Mouse (Mus musculus) hindbrain, embryonic 13.5 days (tissue): ENCODE measurements around the gene Zfp804b. TPM values are rescaled to one million over a fixed set of nuclear protein-coding genes. Genes with fewer than 3 reads are reported as not detected.
"Not testable (repeated sequence)": the region's sequence is repeated elsewhere in the genome, so short reads cannot be mapped to it uniquely, and the experiment has no call there.

Experiments
- ATAC-seq: fragments of 200-750 bp; cut with Nextera tagmentation; 2 replicates; pipeline ENCODE4 v1.8.0; 2017; ENCODE audit warnings: moderate TSS enrichment; ENCODE audit not compliant: low FRiP score
- H3K27ac ChIP-seq: fragments of 300-500 bp; sonication (generic); 2 replicates; pipeline ENCODE4 v1.5.1; 2015; ENCODE audit warnings: inconsistent platforms, mild to moderate bottlenecking, moderate library complexity
- H3K27me3 ChIP-seq: fragments of 300-500 bp; sonication (generic); 2 replicates; pipeline ENCODE4 v1.6.1; 2015; ENCODE audit warnings: mild to moderate bottlenecking, inconsistent platforms
- H3K36me3 ChIP-seq: fragments of 300-500 bp; sonication (generic); 2 replicates; pipeline ENCODE4 v1.6.1; 2015; ENCODE audit warnings: mild to moderate bottlenecking, inconsistent platforms
- H3K4me1 ChIP-seq: fragments of 300-500 bp; sonication (generic); replicated peaks from 2 replicates; pipeline ENCODE4 v1.6.1; 2015; ENCODE audit warnings: inconsistent platforms
- H3K4me2 ChIP-seq: fragments of 300-500 bp; sonication (generic); 2 replicates; pipeline ENCODE4 v1.6.1; 2015; ENCODE audit warnings: inconsistent platforms, mild to moderate bottlenecking, moderate library complexity
- H3K4me3 ChIP-seq: fragments of 300-500 bp; sonication (generic); 2 replicates; pipeline ENCODE4 v1.5.1; 2015; ENCODE audit warnings: mild to moderate bottlenecking, inconsistent platforms
- H3K9ac ChIP-seq: fragments of 300-500 bp; sonication (generic); 2 replicates; pipeline ENCODE4 v1.6.1; 2015; ENCODE audit warnings: mild to moderate bottlenecking, inconsistent platforms
- H3K9me3 ChIP-seq: fragments of 300-500 bp; sonication (generic); 2 replicates; pipeline ENCODE4 v1.6.1; 2016; ENCODE audit warnings: inconsistent platforms
- WGBS: fragments of 180-500 bp; shearing (Covaris S2); methylation state at CpG from one replicate; pipeline ENCODE4 v1.1.7; 2015; 5-methylcytosine and 5-hydroxymethylcytosine counted together
- polyA plus RNA-seq: library from polyadenylated mRNA; unstranded; fragments of >200 nt; fragmentation: Nextera tagmentation; extraction: Ambion mirVana; gene quantifications from 2 replicates; pipeline ENCODE4 v1.2.1, GENCODE M21; 2015

Gene Zfp804b
- 1.4 and 1.9 TPM in 2 replicates for polyA plus RNA-seq

- WGBS: under 1% methylated on average over 50 of the region's 50 CpGs
- ATAC-seq: peak; percentile 95
- peak within 1 kb of the TSS; percentile 74 for H3K9ac ChIP-seq
- peak within 1 kb of the TSS; percentile 92 for H3K4me2 ChIP-seq
- H3K27me3 ChIP-seq: no peaks in the 10 kb centered on the region
- peak within 1 kb of the TSS; percentile 68 for H3K4me3 ChIP-seq
- H3K9me3 ChIP-seq: no peaks in the 10 kb centered on the region
- no peaks in the 10 kb centered on the region for H3K36me3 ChIP-seq
- H3K27ac ChIP-seq: peak within 1 kb of the TSS; percentile 58
- H3K4me1 ChIP-seq: 0 out of 2 replicates have a peak, but pooled peaks cover 10% of the 10 kb centered on the region
Measured at GRCm38 (mm10) chr5:7344145-7345010, at the start of gene Zfp804b. Gene Zfp804b (minus strand): TSS chr5:7344756.

GRCm38 (mm10) chr5:7364616-7365015 lies 20.1 kb upstream of the Zfp804b start:
- not testable (repeated sequence) for H3K9me3 ChIP-seq, H3K36me3 ChIP-seq, H3K9ac ChIP-seq, H3K4me1 ChIP-seq, H3K4me3 ChIP-seq, ATAC-seq, H3K27ac ChIP-seq, H3K27me3 ChIP-seq, H3K4me2 ChIP-seq
- 93% methylated on average over 1 of the region's 1 CpGs for WGBS

GRCm38 (mm10) chr5:7345011-7345389 lies 444 bp upstream of the Zfp804b start:
- peak; percentile 67 for ATAC-seq
- H3K27ac ChIP-seq: peak overlapping the region; percentile 58
- under 1% methylated on average over 11 of the region's 11 CpGs for WGBS

GRCm38 (mm10) chr5:7325594-7325993 lies 19.0 kb downstream of the Zfp804b start:
- Histone ChIP-seq H3K27me3 (no peaks in the 10 kb centered on the region), H3K27ac (no peak overlapping the region), H3K4me2 (no peak overlapping the region), H3K9me3 (no peaks in the 10 kb centered on the region), H3K4me3 (no peak overlapping the region), H3K36me3 (no peaks in the 10 kb centered on the region), H3K9ac (no peak overlapping the region), H3K4me1 (no peaks in the 10 kb centered on the region; the same call in none of the 2 replicates)
- 66% methylated on average over 4 of the region's 4 CpGs for WGBS
- ATAC-seq: peak; percentile 54; the same call in 1 of the 2 replicates

More at GRCm38 (mm10) chr5:7345011-7345389, 444 bp upstream of the Zfp804b start:
- 0 out of 2 replicates have a peak, but pooled peaks cover 10% of the 10 kb centered on the region for H3K4me1 ChIP-seq
- no peaks in the 10 kb centered on the region for H3K36me3 ChIP-seq
- H3K27me3 ChIP-seq: no peaks in the 10 kb centered on the region
- peak overlapping the region; percentile 68 for H3K4me3 ChIP-seq
- H3K4me2 ChIP-seq: peak overlapping the region; percentile 92
- H3K9ac ChIP-seq: peak overlapping the region; percentile 74
- no peaks in the 10 kb centered on the region for H3K9me3 ChIP-seq

- no peak within 1 kb of the TSS for H3K4me3 ChIP-seq
- H3K4me2 ChIP-seq: no peak within 1 kb of the TSS
- no peaks in the 10 kb centered on the region for H3K27me3 ChIP-seq
- no peak within 1 kb of the TSS for H3K27ac ChIP-seq
- no peak within 1 kb of the TSS for H3K9ac ChIP-seq
- no peak for ATAC-seq
- H3K9me3 ChIP-seq: no peaks in the 10 kb centered on the region
- WGBS: 93% methylated on average over 1 of the region's 1 CpGs
- H3K36me3 ChIP-seq: no peaks in the 10 kb centered on the region
- H3K4me1 ChIP-seq: 0 out of 2 replicates have a peak, but pooled peaks cover 4% of the 10 kb centered on the region
Measured at GRCm38 (mm10) chr5:7303819-7304218, 40.7 kb downstream of the Zfp804b start, which contains the start of gene Tex47. Gene Tex47 (plus strand): TSS chr5:7304119.

GRCm38 (mm10) chr5:7302969-7303368 lies 41.6 kb downstream of the Zfp804b start:
- Histone ChIP-seq H3K4me1 (0 out of 2 replicates have a peak, but pooled peaks cover 4% of the 10 kb centered on the region), H3K4me3 (no peak overlapping the region), H3K27ac (no peak overlapping the region), H3K9me3 (no peaks in the 10 kb centered on the region), H3K9ac (no peak overlapping the region), H3K27me3 (no peaks in the 10 kb centered on the region), H3K36me3 (no peaks in the 10 kb centered on the region), H3K4me2 (no peak overlapping the region)
- no peak for ATAC-seq
- 55% methylated on average over 1 of the region's 1 CpGs for WGBS

- Histone ChIP-seq H3K36me3 (no peaks in the 10 kb centered on the region), H3K9me3 (no peaks in the 10 kb centered on the region), H3K27me3 (no peaks in the 10 kb centered on the region), H3K4me3 (no peak overlapping the region), H3K9ac (no peak overlapping the region), H3K4me1 (no peaks in the 10 kb centered on the region), H3K27ac (no peak overlapping the region), H3K4me2 (no peak overlapping the region)
- WGBS: 96% methylated on average over 1 of the region's 1 CpGs
- ATAC-seq: no peak
Measured at GRCm38 (mm10) chr5:7284336-7284735, 60.2 kb downstream of the Zfp804b start.

- 93% methylated on average over 7 of the region's 7 CpGs for WGBS
Measured at GRCm38 (mm10) chr5:7276659-7277455, 67.7 kb downstream of the Zfp804b start.

GRCm38 (mm10) chr5:7177589-7177988 lies 167.0 kb downstream of the Zfp804b start:
- H3K4me1 ChIP-seq: no peaks in the 10 kb centered on the region
- no peaks in the 10 kb centered on the region for H3K27me3 ChIP-seq
- H3K36me3 ChIP-seq: no peaks in the 10 kb centered on the region
- H3K27ac ChIP-seq: no peak overlapping the region
- H3K9me3 ChIP-seq: no peaks in the 10 kb centered on the region
- H3K9ac ChIP-seq: no peak overlapping the region
- H3K4me2 ChIP-seq: no peak overlapping the region
- no peak for ATAC-seq
- H3K4me3 ChIP-seq: no peak overlapping the region
- 94% methylated on average over 9 of the region's 9 CpGs for WGBS

More at GRCm38 (mm10) chr5:7276659-7277455, 67.7 kb downstream of the Zfp804b start:
- Histone ChIP-seq H3K4me2 (no peak overlapping the region), H3K36me3 (no peaks in the 10 kb centered on the region), H3K27ac (no peak overlapping the region), H3K9ac (no peak overlapping the region), H3K4me1 (no peaks in the 10 kb centered on the region), H3K9me3 (no peaks in the 10 kb centered on the region), H3K27me3 (no peaks in the 10 kb centered on the region), H3K4me3 (no peak overlapping the region)
- ATAC-seq: no peak

- Histone ChIP-seq H3K4me1 (no peaks in the 10 kb centered on the region), H3K4me3 (no peak overlapping the region), H3K4me2 (no peak overlapping the region), H3K27ac (no peak overlapping the region), H3K9ac (no peak overlapping the region), H3K36me3 (no peaks in the 10 kb centered on the region), H3K27me3 (no peaks in the 10 kb centered on the region), H3K9me3 (no peaks in the 10 kb centered on the region)
- whole genome bisulfite sequencing: 75% methylated on average over 3 of the region's 3 CpGs
- no peak for ATAC-seq
Measured at GRCm38 (mm10) chr5:7139658-7140057, 204.9 kb downstream of the Zfp804b start.

GRCm38 (mm10) chr5:7102387-7102786 lies 242.2 kb downstream of the Zfp804b start:
- Histone ChIP-seq H3K4me2 (no peak overlapping the region), H3K4me3 (no peak overlapping the region), H3K27ac (no peak overlapping the region), H3K9me3 (no peaks in the 10 kb centered on the region), H3K27me3 (no peaks in the 10 kb centered on the region), H3K4me1 (no peaks in the 10 kb centered on the region), H3K36me3 (no peaks in the 10 kb centered on the region), H3K9ac (no peak overlapping the region)
- 58% methylated on average over 2 of the region's 2 CpGs for WGBS
- ATAC-seq: no peak

- no peaks in the 10 kb centered on the region for H3K27me3 ChIP-seq
- H3K27ac ChIP-seq: no peak overlapping the region
- 22% methylated on average over 1 of the region's 1 CpGs for WGBS
- no peak for ATAC-seq
- H3K4me3 ChIP-seq: no peak overlapping the region
- no peaks in the 10 kb centered on the region for H3K4me1 ChIP-seq
- no peak overlapping the region for H3K9ac ChIP-seq
- no peaks in the 10 kb centered on the region for H3K36me3 ChIP-seq
- H3K4me2 ChIP-seq: no peak overlapping the region
- H3K9me3 ChIP-seq: no peaks in the 10 kb centered on the region
Measured at GRCm38 (mm10) chr5:7073936-7074631, 270.5 kb downstream of the Zfp804b start.
